Comparison of ENCODE assay signal across 27 mouse cellular contexts in genomic region chr2:165105513-165106079, GRCm38 (mm10). TPM values are rescaled to one million over a fixed set of nuclear protein-coding genes. Genes with fewer than 3 reads are reported as not detected.
DNase-seq lines count a peak whose midpoint lies in the region; ATAC-seq and TF ChIP-seq lines count a peak whose summit lies in the region.
"Had no signal": no experiment of that assay in that cellular context is flagged by ENCODE, and none has a peak within 500 bp of the region (broad histone marks: within the 10 kb centered on the region; RNA-seq: fewer than 3 reads in every experiment).

No protein-coding gene starts in this region.

- peaks cover 29% of the 10 kb centered on the region for H3K4me1 ChIP-seq in forebrain, embryonic 13.5 days
- peaks cover 14% of the 10 kb centered on the region for H3K4me1 ChIP-seq in neural tube, embryonic 14.5 days (ENCODE audit: control insufficient read depth, insufficient read depth, low read length)
- no peaks in the 10 kb centered on the region for H3K4me1 ChIP-seq in liver, postnatal 0 days (ENCODE audit: insufficient read depth)
- no peaks in the 10 kb centered on the region for H3K4me1 ChIP-seq in liver, embryonic 12.5 days
- H3K4me1 ChIP-seq: liver, embryonic 13.5 days; lung, embryonic 15.5 days had no signal

- DNase-seq in layer of hippocampus, adult 11-12 months (ENCODE audit: low spot score): peak; percentile 20
- no peak for DNase-seq in layer of hippocampus, postnatal 25 days (ENCODE audit: extremely low spot score in 1 of 2, low spot score in 1 of 2)
- peak; percentile 55 for DNase-seq in retina, postnatal 1 day
- no peak for DNase-seq in retina, embryonic 14.5 days (ENCODE audit: low spot score)
- no peak for DNase-seq in liver, postnatal 0 days
- DNase-seq: adrenal gland, postnatal 25 days; cerebellum, adult 18-20 months; cerebellum, postnatal 36 days; heart, postnatal 10 days; kidney, adult 2 months; kidney, postnatal 10 days; liver, embryonic 13.5 days; thymus, postnatal 14 days had no signal

- peak; percentile 57; the same call in 1 of the 2 replicates for ATAC-seq in forebrain, embryonic 13.5 days
- peak; percentile 28; the same call in 1 of the 2 replicates for ATAC-seq in neural tube, embryonic 14.5 days (ENCODE audit: low read depth)
- ATAC-seq in liver, postnatal 0 days: no peak
- no peak for ATAC-seq in liver, embryonic 12.5 days

- WGBS in forebrain, embryonic 13.5 days: 36% methylated on average over 16 of the region's 16 CpGs
- WGBS in neural tube, embryonic 14.5 days: 35% methylated on average over 16 of the region's 16 CpGs
- WGBS in liver, postnatal 0 days (ENCODE audit: insufficient replicate concordance): 65% methylated on average over 16 of the region's 16 CpGs
- WGBS in liver, embryonic 12.5 days (ENCODE audit: insufficient replicate concordance): 62% methylated on average over 16 of the region's 16 CpGs

- H3K9me3 ChIP-seq in forebrain, embryonic 13.5 days (replicated peaks): no peaks in the 10 kb centered on the region
- H3K9me3 ChIP-seq in neural tube, embryonic 14.5 days (ENCODE audit: control insufficient read depth, low read length): no peaks in the 10 kb centered on the region
- H3K9me3 ChIP-seq in liver, postnatal 0 days (ENCODE audit: low read length): no peaks in the 10 kb centered on the region
- H3K9me3 ChIP-seq in liver, embryonic 12.5 days (replicated peaks): no peaks in the 10 kb centered on the region
- H3K9me3 ChIP-seq: heart, embryonic 10.5 days; limb, embryonic 12.5 days; liver, embryonic 13.5 days; lung, embryonic 15.5 days; midbrain, embryonic 10.5 days had no signal

- no peak for TF ChIP-seq EP300 in liver, postnatal 0 days (IDR thresholded peaks at IDR 0.05; ENCODE audit: low read depth)

- H3K4me2 ChIP-seq in forebrain, embryonic 13.5 days: no peak overlapping the region
- H3K4me2 ChIP-seq in neural tube, embryonic 14.5 days (ENCODE audit: low read depth, low read length): no peak overlapping the region; the same call in 1 of the 2 replicates
- no peak overlapping the region for H3K4me2 ChIP-seq in liver, postnatal 0 days (ENCODE audit: low read depth, low read length)
- H3K4me2 ChIP-seq in liver, embryonic 12.5 days: no peak overlapping the region
- H3K4me2 ChIP-seq: limb, embryonic 12.5 days; liver, embryonic 13.5 days; lung, embryonic 15.5 days had no signal

- H3K27ac ChIP-seq in forebrain, embryonic 13.5 days: peak overlapping the region; percentile 45
- H3K27ac ChIP-seq in neural tube, embryonic 14.5 days (ENCODE audit: low read depth, low read length): peak overlapping the region; percentile 22; the same call in 1 of the 2 replicates
- H3K27ac ChIP-seq in liver, postnatal 0 days (ENCODE audit: low read depth): no peak overlapping the region
- no peak overlapping the region for H3K27ac ChIP-seq in liver, embryonic 12.5 days
- H3K27ac ChIP-seq: heart, embryonic 10.5 days; limb, embryonic 12.5 days; liver, embryonic 13.5 days; lung, embryonic 15.5 days; macrophage; midbrain, embryonic 10.5 days had no signal

- H3K9ac ChIP-seq in forebrain, embryonic 13.5 days: no peak overlapping the region
- H3K9ac ChIP-seq in neural tube, embryonic 14.5 days (replicated peaks; ENCODE audit: low read depth, low read length): no peak overlapping the region
- no peak overlapping the region for H3K9ac ChIP-seq in liver, postnatal 0 days (replicated peaks)
- no peak overlapping the region for H3K9ac ChIP-seq in liver, embryonic 12.5 days
- H3K9ac ChIP-seq: limb, embryonic 12.5 days; liver, embryonic 13.5 days; lung, embryonic 15.5 days had no signal

- no peak for TF ChIP-seq CTCF in liver, postnatal 0 days (IDR thresholded peaks at IDR 0.05; ENCODE audit: low read depth)

- H3K36me3 ChIP-seq in forebrain, embryonic 13.5 days (ENCODE audit: poor library complexity, severe bottlenecking): no peaks in the 10 kb centered on the region
- H3K36me3 ChIP-seq in neural tube, embryonic 14.5 days (ENCODE audit: control insufficient read depth, insufficient read depth, low read length): no peaks in the 10 kb centered on the region
- H3K36me3 ChIP-seq in liver, postnatal 0 days (replicated peaks; ENCODE audit: insufficient read depth, low read length): no peaks in the 10 kb centered on the region
- H3K36me3 ChIP-seq in liver, embryonic 12.5 days: no peaks in the 10 kb centered on the region
- H3K36me3 ChIP-seq: heart, embryonic 10.5 days; limb, embryonic 12.5 days; liver, embryonic 13.5 days; lung, embryonic 15.5 days; midbrain, embryonic 10.5 days had no signal

- H3K27me3 ChIP-seq in forebrain, embryonic 13.5 days: peaks cover 41% of the 10 kb centered on the region
- peaks cover 19% of the 10 kb centered on the region for H3K27me3 ChIP-seq in neural tube, embryonic 14.5 days (ENCODE audit: control insufficient read depth, insufficient read depth, low read length)
- peaks cover 30% of the 10 kb centered on the region for H3K27me3 ChIP-seq in liver, postnatal 0 days (ENCODE audit: insufficient read depth, low read length)
- peaks cover 87% of the 10 kb centered on the region for H3K27me3 ChIP-seq in liver, embryonic 12.5 days (replicated peaks)

- no peak overlapping the region for H3K4me3 ChIP-seq in forebrain, embryonic 13.5 days
- no peak overlapping the region for H3K4me3 ChIP-seq in neural tube, embryonic 14.5 days (ENCODE audit: low read depth, low read length)
- no peak overlapping the region for H3K4me3 ChIP-seq in liver, postnatal 0 days (ENCODE audit: low read depth, low read length)
- no peak overlapping the region for H3K4me3 ChIP-seq in liver, embryonic 12.5 days
- H3K4me3 ChIP-seq: heart, embryonic 10.5 days; limb, embryonic 12.5 days; liver, embryonic 13.5 days; lung, embryonic 15.5 days; midbrain, embryonic 10.5 days had no signal

RNA-seq across cellular contexts. Expression of gene 1700025C18Rik, which starts 15.0 kb away (rescaled TPM):
- total RNA-seq in layer of hippocampus, postnatal 25 days (2021): not detected
- not detected in 2 replicates for polyA plus RNA-seq in forebrain, embryonic 13.5 days (2015; fragmentation: Nextera tagmentation; extraction: Ambion mirVana)
- polyA plus RNA-seq in neural tube, embryonic 14.5 days (2014; fragmentation: Nextera tagmentation; extraction: Ambion mirVana): not detected in 2 replicates
- not detected in 2 replicates for polyA plus RNA-seq in liver, postnatal 0 days (2015; fragmentation: Nextera tagmentation; extraction: Ambion mirVana)
- not detected in 2 replicates for polyA plus RNA-seq in liver, embryonic 12.5 days (2016; fragmentation: Nextera tagmentation; extraction: Ambion mirVana)
- total RNA-seq: adrenal gland, postnatal 25 days; CH12.LX; gastrocnemius, adult 18-20 months; heart, postnatal 10 days; layer of hippocampus, adult 8-10 months; left cerebral cortex, postnatal 10 days; MEL had no signal
- polyA plus RNA-seq: gonadal fat pad, adult 2 months; heart, embryonic 10.5 days; kidney, adult 2 months; limb, embryonic 12.5 days; liver, embryonic 13.5 days; lung, embryonic 15.5 days; macrophage; midbrain, embryonic 10.5 days had no signal

RNA-seq across cellular contexts. Expression of gene Cd40, which starts 50.2 kb away (rescaled TPM):
- 1 to 10 TPM in 1 of 2 experiments, under 1 TPM in 1; 0.66 to 1.6 TPM for total RNA-seq in layer of hippocampus, postnatal 25 days (2021)
- 5.4 and 6.6 TPM in 2 replicates for polyA plus RNA-seq in forebrain, embryonic 13.5 days (2015; fragmentation: Nextera tagmentation; extraction: Ambion mirVana)
- polyA plus RNA-seq in neural tube, embryonic 14.5 days (2014; fragmentation: Nextera tagmentation; extraction: Ambion mirVana): 5.5 and 10.6 TPM in 2 replicates
- 3.6 and 4.5 TPM in 2 replicates for polyA plus RNA-seq in liver, postnatal 0 days (2015; fragmentation: Nextera tagmentation; extraction: Ambion mirVana)
- 3.2 and 3.9 TPM in 2 replicates for polyA plus RNA-seq in liver, embryonic 12.5 days (2016; fragmentation: Nextera tagmentation; extraction: Ambion mirVana)
- total RNA-seq: MEL had no signal

Comparison
In these comparisons a context has a peak if more than half of its experiments do, and no peak if none do; other contexts are left out.
1. DNase-seq: peak in layer of hippocampus, adult 11-12 months (single experiment) and retina, postnatal 1 day (single experiment); none in layer of hippocampus, postnatal 25 days (0 of 2), retina, embryonic 14.5 days (single experiment) and liver, postnatal 0 days (single experiment).
2. ATAC-seq: peak in forebrain, embryonic 13.5 days (single experiment) and neural tube, embryonic 14.5 days (single experiment); none in liver, postnatal 0 days (single experiment) and liver, embryonic 12.5 days (single experiment).
3. H3K27ac ChIP-seq: peak in forebrain, embryonic 13.5 days (single experiment) and neural tube, embryonic 14.5 days (single experiment); none in liver, postnatal 0 days (single experiment) and liver, embryonic 12.5 days (single experiment).